Mouse (Mus musculus) ES-E14 (cell line): ENCODE measurements at regions not wholly inside any gene's neighbourhood (a gene's known extent, or its start where the extent isn't known, plus 50 kb on each side); places are given as distances from the start of the nearest gene placed in this dataset.

ENCODE experiments used
- DNase-seq: peaks from one replicate; pipeline ENCODE4 v3.0.0-alpha.2; 2013; ENCODE audit warnings: low read depth, low spot score
- H3K27ac ChIP-seq: 2 replicates; pipeline ENCODE4 v1.5.1; 2012; ENCODE audit warnings: low read depth, mild to moderate bottlenecking, low read length, moderate library complexity, mixed read lengths; ENCODE audit not compliant: poor library complexity, insufficient read depth, severe bottlenecking
- H3K36me3 ChIP-seq: 2 replicates; pipeline ENCODE4 v1.6.1; 2012; ENCODE audit warnings: mild to moderate bottlenecking, low read length, moderate library complexity, mixed read lengths; ENCODE audit not compliant: control insufficient read depth, poor library complexity, insufficient read depth, severe bottlenecking
- H3K4me1 ChIP-seq, 2 experiments: fragments of 150-350 bp in 1 of 2; sonication (generic) in 1 of 2; 2 replicates each; pipeline ENCODE4 v1.6.1; 2012; ENCODE audit warnings: low read length in 2 of 2, mild to moderate bottlenecking in 1 of 2, mixed read lengths in 1 of 2; ENCODE audit not compliant: control insufficient read depth in 2 of 2, insufficient read depth in 2 of 2, poor library complexity in 1 of 2
- H3K4me3 ChIP-seq, 2 experiments: fragments of 150-350 bp in 1 of 2; sonication (generic) in 1 of 2; 2 replicates each; pipeline ENCODE4 v1.5.1; 2012; ENCODE audit warnings: low read length in 2 of 2, low read depth in 1 of 2, mild to moderate bottlenecking in 1 of 2, mixed read lengths in 1 of 2; ENCODE audit not compliant: insufficient read depth in 1 of 2, poor library complexity in 1 of 2, severe bottlenecking in 1 of 2
- H3K9ac ChIP-seq: 2 replicates; pipeline ENCODE4 v1.6.1; 2012; ENCODE audit warnings: low read depth, mild to moderate bottlenecking, low read length, mixed read lengths; ENCODE audit not compliant: poor library complexity, insufficient read depth, severe bottlenecking
- H3K9me3 ChIP-seq: fragments of 150-350 bp; sonication (generic); 2 replicates; pipeline ENCODE4 v1.6.1; 2012; ENCODE audit warnings: low read depth, mild to moderate bottlenecking, low read length; ENCODE audit not compliant: control insufficient read depth, insufficient read depth
- CHD2 ChIP-seq: IDR thresholded peaks from 2 replicates; pipeline ENCODE4 v1.6.1; 2014; ENCODE audit warnings: mild to moderate bottlenecking, low read depth, low read length, inconsistent platforms
- HCFC1 ChIP-seq: IDR thresholded peaks from 2 replicates; pipeline ENCODE4 v1.6.1; 2012; ENCODE audit warnings: low read length, inconsistent platforms, borderline replicate concordance; ENCODE audit not compliant: insufficient read depth
- MAFK ChIP-seq: IDR thresholded peaks from 2 replicates; pipeline ENCODE4 v1.6.1; 2014; ENCODE audit warnings: mild to moderate bottlenecking, low read depth, low read length, inconsistent platforms; ENCODE audit not compliant: insufficient read depth
- ZC3H11A ChIP-seq: IDR thresholded peaks from 2 replicates; pipeline ENCODE4 v1.6.1; 2012; ENCODE audit warnings: low read depth, mild to moderate bottlenecking, inconsistent platforms, low read length, borderline replicate concordance
- ZNF384 ChIP-seq: IDR thresholded peaks from 2 replicates; pipeline ENCODE4 v1.6.1; 2012; ENCODE audit warnings: low read depth, low read length, inconsistent platforms
- in situ Hi-C, 2 experiments: fragments of 600-800 bp; cut with MboI; formaldehyde crosslinking; loops; one replicate each; pipeline ENCODE4 v1.15.1; 2025; ENCODE audit warnings: low sequenced_read_pairs in 2 of 2, inconsistent platforms in 1 of 2; ENCODE audit not compliant: unreplicated experiment in 2 of 2

- in situ Hi-C loops, result no loop called here
- no peak overlapping the region for H3K4me3 ChIP-seq
- H3K4me1 ChIP-seq, result no peaks in the 10 kb centered on the region
- DNase-seq, result no peak
- no peak overlapping the region for H3K27ac ChIP-seq
- TF ChIP-seq ZNF384 (no peak), CHD2 (no peak), ZC3H11A (no peak), MAFK (peak; percentile 57), HCFC1 (no peak)
- no peaks in the 10 kb centered on the region for H3K36me3 ChIP-seq
- no peak overlapping the region for H3K9ac ChIP-seq
- H3K9me3 ChIP-seq, result no peaks in the 10 kb centered on the region
These were observed 84.7 kb downstream of the Gm382 start for GRCm38 (mm10) chrX:127124462-127124861.
